Mouse (Mus musculus) heart, embryonic 15.5 days (tissue): Measurements from ENCODE around the gene Trim8. TPM values are rescaled to one million over a fixed set of nuclear protein-coding genes. Genes with fewer than 3 reads are reported as not detected.

Source experiments
- ATAC-seq: fragments of 200-750 bp; cut with Nextera tagmentation; replicated peaks from 2 replicates; pipeline ENCODE4 v1.8.0; 2017; ENCODE audit warnings: low read depth, moderate TSS enrichment; ENCODE audit not compliant: insufficient number of reproducible peaks, insufficient read depth, low FRiP score
- H3K27ac ChIP-seq: fragments of 300-500 bp; sonication (generic); 2 replicates; pipeline ENCODE4 v1.5.1; 2015; ENCODE audit warnings: mild to moderate bottlenecking, inconsistent platforms
- H3K27me3 ChIP-seq: fragments of 300-500 bp; sonication (generic); 2 replicates; pipeline ENCODE4 v1.6.1; 2015; ENCODE audit warnings: inconsistent platforms
- H3K36me3 ChIP-seq: fragments of 300-500 bp; sonication (generic); 2 replicates; pipeline ENCODE4 v1.6.1; 2015; ENCODE audit warnings: mild to moderate bottlenecking, inconsistent platforms
- H3K4me1 ChIP-seq: fragments of 300-500 bp; sonication (generic); replicated peaks from 2 replicates; pipeline ENCODE4 v1.6.1; 2015; ENCODE audit warnings: inconsistent platforms
- H3K4me2 ChIP-seq: fragments of 300-500 bp; sonication (generic); 2 replicates; pipeline ENCODE4 v1.6.1; 2015; ENCODE audit warnings: inconsistent platforms, mild to moderate bottlenecking, moderate library complexity
- H3K4me3 ChIP-seq: fragments of 300-500 bp; sonication (generic); 2 replicates; pipeline ENCODE4 v1.5.1; 2015; ENCODE audit warnings: mild to moderate bottlenecking, inconsistent platforms
- H3K9ac ChIP-seq: fragments of 300-500 bp; sonication (generic); 2 replicates; pipeline ENCODE4 v1.6.1; 2015; ENCODE audit warnings: mild to moderate bottlenecking, inconsistent platforms
- H3K9me3 ChIP-seq: fragments of 300-500 bp; sonication (generic); replicated peaks from 2 replicates; pipeline ENCODE4 v1.6.1; 2016; ENCODE audit warnings: inconsistent platforms
- WGBS: fragments of 180-500 bp; shearing (Covaris S2); methylation state at CpG from one replicate; pipeline ENCODE4 v1.1.7; 2015; ENCODE audit warnings: mixed read lengths; 5-methylcytosine and 5-hydroxymethylcytosine counted together
- polyA plus RNA-seq: library from polyadenylated mRNA; unstranded; fragments of >200 nt; fragmentation: Nextera tagmentation; extraction: Ambion mirVana; gene quantifications from 2 replicates; pipeline ENCODE4 v1.2.1, GENCODE M21; 2015

Trim8 gene
- 15.9 and 19.2 TPM in 2 replicates for polyA plus RNA-seq

DNA sequence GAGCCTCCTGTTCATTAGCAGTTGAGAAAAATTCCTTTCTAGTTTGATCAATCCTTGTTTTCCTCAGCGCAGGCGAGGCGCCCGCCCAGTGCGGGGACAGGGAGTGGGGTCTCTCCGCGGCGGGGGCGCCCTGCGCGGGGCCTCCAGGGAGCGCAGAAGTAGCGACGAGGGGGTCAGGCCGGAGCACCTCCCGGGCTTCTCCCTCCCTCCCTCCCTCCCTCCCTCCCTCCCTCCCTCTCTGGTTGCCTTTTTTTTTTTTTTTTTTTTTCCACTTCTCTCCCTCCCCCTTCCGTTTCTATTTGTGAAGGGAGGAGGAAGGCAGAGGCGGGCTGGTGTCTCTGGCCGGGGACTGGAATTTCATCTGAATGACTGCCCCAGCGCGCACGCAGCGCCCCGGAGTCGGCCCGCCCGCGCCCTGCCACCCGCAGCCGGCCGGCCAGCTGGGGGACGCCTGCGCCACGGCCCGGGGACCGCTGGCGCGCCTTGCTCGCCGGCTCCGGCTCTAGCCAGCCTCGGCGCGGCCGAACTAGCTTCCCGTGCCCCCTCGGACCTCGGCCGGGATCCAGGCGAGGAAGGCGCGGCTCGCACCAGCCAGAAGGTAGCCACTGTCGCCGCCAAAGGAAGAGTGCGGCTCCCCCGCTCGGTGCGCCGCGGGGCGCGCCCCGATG, at the start of gene Trim8:
Gene Trim8 (plus strand): TSS at position 302 of the 668 bp plus-strand sequence.
- H3K9me3 ChIP-seq: no peaks in the 10 kb centered on the region

DNA sequence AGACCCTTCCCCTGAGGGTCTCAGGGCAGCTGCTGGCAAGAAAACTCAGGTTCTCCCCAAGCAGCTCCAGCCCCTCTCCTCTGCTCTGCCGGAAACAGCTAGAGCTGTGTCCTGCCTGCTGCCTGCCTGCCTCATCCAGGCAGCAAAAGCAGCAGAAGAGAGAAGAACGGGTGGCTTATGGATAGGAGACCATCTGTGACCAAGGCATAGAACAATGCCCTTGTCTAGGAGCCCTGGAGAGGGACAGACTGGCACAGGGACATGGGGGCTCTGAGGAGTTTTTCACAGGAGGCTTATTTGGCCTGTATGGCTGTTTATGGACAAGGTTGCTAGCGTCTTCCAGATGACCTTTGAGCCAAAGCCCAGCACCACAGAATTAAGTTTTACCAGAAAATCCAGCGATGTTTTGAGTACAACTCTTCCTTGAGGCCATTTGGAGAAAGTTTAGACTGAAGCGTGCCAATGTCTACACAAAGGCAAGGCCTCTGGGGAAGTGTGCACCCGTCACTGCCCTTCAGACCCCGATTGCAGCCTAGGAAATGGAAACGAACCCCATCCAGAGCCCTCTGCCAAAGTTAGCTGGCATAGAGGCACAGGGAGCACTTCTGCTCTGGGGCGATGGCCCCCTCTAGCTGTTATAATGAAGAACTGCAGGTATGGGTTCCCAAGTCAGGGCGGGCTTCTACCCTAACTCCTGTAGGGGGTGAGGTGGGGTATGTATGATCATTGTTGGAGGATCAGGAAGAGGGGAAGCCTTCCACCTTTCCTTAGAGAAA, 49.3 kb upstream of the Trim8 start:
- Histone ChIP-seq H3K27ac (peak overlapping the region; percentile 90; the same call in 1 of the 2 replicates), H3K4me1 (peaks cover 72% of the 10 kb centered on the region), H3K4me2 (no peak overlapping the region), H3K4me3 (no peak overlapping the region), H3K27me3 (no peaks in the 10 kb centered on the region), H3K9ac (no peak overlapping the region), H3K9me3 (no peaks in the 10 kb centered on the region), H3K36me3 (0 out of 2 replicates have a peak, but pooled peaks cover 2% of the 10 kb centered on the region)
- 40% methylated on average over 10 of the region's 10 CpGs for WGBS
- no peak for ATAC-seq

More for the DNA sequence above, at the start of gene Trim8:
- Histone ChIP-seq H3K4me1 (peaks cover 28% of the 10 kb centered on the region), H3K4me3 (peak within 1 kb of the TSS; percentile 93), H3K27ac (peak within 1 kb of the TSS; percentile 100), H3K27me3 (no peaks in the 10 kb centered on the region), H3K9ac (peak within 1 kb of the TSS; percentile 98), H3K36me3 (peaks cover 6% of the 10 kb centered on the region; the same call in 1 of the 2 replicates), H3K4me2 (peak within 1 kb of the TSS; percentile 95)
- ATAC-seq: peak; percentile 48
- under 1% methylated on average over 63 of the region's 64 CpGs for WGBS

DNA sequence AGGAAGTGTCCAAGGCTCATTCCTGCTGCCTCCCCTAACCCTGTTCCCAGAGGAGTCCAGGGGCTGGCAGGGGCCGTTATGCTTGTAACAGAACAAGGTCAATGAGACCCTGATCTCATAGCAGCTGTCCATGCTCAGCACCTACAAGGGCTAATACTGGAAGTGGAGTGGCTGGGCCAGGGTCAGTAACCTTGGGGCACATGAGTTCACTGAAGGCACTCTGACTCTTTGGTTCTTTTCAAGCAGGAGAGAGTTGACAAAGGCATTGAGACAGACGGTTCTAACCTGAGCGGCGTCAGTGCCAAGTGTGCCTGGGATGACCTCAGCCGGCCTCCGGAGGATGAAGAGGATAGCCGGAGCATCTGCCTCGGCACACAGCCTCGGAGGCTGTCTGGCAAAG, 48.6 kb upstream of the Trim8 start:
- 82% methylated on average over 9 of the region's 9 CpGs for WGBS
- Histone ChIP-seq H3K4me1 (peaks cover 72% of the 10 kb centered on the region), H3K27ac (peak overlapping the region; percentile 90), H3K36me3 (0 out of 2 replicates have a peak, but pooled peaks cover 3% of the 10 kb centered on the region), H3K4me3 (no peak overlapping the region), H3K4me2 (no peak overlapping the region), H3K9ac (no peak overlapping the region), H3K27me3 (no peaks in the 10 kb centered on the region), H3K9me3 (no peaks in the 10 kb centered on the region)
- no peak for ATAC-seq

DNA sequence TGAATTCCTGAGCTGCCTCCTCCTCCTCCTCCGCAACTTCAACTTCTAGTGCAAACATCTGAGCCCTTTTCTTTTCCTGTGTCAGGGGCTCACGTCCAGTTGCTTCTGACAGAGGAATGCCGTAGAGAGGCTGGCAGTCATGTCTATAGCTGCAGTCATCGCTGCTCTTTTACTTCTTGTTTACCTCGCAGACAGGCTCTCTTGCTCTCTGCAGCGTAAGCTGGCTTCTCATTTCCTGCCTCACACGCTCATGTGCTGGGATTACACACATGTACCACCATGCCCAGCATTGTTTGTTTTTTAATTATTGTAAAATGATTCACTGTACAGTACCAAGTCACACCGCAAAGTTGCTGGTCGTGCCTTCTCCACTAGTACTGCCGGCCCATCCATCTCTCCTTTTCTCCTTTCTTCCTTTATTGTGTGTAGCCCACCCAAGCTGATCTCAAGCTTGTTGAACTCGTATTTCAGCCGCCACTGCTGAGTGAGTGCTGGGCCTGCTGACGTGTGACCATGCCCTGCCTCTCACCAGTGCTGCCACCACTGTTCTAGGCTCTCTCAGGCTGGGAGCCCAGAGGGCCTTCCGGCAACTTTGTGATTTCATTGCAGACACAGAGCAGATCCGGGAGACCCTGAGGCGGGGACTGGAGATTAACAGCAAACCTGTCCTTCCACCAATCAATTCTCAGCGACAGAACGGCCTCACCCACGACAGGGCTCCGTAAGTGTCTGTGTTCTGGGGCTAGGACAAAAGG, 47.2 kb upstream of the Trim8 start:
- no peaks in the 10 kb centered on the region for H3K27me3 ChIP-seq
- H3K4me2 ChIP-seq: peak overlapping the region; percentile 23
- 0 out of 2 replicates have a peak overlapping the region, but pooled peaks have one; percentile 9 for H3K9ac ChIP-seq
- H3K36me3 ChIP-seq: 0 out of 2 replicates have a peak, but pooled peaks cover 3% of the 10 kb centered on the region
- no peak overlapping the region for H3K4me3 ChIP-seq
- H3K4me1 ChIP-seq: peaks cover 76% of the 10 kb centered on the region
- WGBS: 28% methylated on average over 20 of the region's 20 CpGs
- H3K27ac ChIP-seq: peak overlapping the region; percentile 90
- peak; percentile 28 for ATAC-seq
- no peaks in the 10 kb centered on the region for H3K9me3 ChIP-seq

DNA sequence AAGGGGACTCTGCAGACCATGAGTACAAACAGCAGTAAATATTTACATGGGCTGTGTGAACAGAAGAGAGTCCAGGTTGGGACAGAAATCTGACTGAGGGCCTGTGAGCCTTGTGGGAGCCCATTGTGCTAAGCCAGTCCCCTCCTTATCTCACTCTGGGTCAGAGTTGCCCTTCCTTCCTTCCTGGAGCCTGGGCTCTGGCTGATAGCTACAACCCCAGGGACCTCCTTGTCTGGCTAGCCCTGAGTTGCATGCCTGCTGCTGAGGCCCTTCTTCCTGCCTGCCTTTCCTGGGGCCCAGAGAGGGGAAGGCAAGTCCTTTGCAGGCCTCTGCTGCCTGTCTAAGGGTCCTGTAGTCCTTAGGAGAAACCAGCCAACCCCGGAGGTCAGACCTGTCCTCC, 46.5 kb upstream of the Trim8 start:
- Histone ChIP-seq H3K27me3 (no peaks in the 10 kb centered on the region), H3K36me3 (0 out of 2 replicates have a peak, but pooled peaks cover 3% of the 10 kb centered on the region), H3K4me2 (peak overlapping the region; percentile 23), H3K4me1 (peaks cover 80% of the 10 kb centered on the region), H3K9ac (peak overlapping the region; percentile 9; the same call in 1 of the 2 replicates), H3K27ac (peak overlapping the region; percentile 90), H3K9me3 (no peaks in the 10 kb centered on the region), H3K4me3 (no peak overlapping the region)
- ATAC-seq: peak; percentile 68
- 9% methylated on average over 1 of the region's 1 CpGs for WGBS

DNA sequence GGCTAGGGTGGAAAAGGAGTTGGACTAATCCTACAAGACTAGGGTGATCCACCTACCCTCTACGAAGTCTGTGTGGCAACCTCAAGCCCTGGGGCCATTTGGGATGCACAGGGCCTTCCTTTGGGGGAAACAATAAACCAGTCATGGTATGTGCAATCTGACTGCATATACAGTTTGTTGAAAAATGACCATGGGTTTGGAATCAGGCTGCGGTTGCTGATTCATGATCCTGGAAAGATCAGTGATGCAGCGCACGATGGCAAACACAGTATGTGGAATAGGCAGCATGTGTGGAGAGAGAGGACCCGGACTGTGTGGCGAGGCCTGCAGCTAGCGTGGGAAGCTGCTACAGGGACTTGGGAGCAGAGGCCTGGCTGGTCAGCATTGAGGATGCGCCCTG, 45.9 kb upstream of the Trim8 start:
- H3K27me3 ChIP-seq: no peaks in the 10 kb centered on the region
- peak overlapping the region; percentile 24 for H3K9ac ChIP-seq
- peak overlapping the region; percentile 23 for H3K4me2 ChIP-seq
- H3K4me3 ChIP-seq: no peak overlapping the region
- H3K9me3 ChIP-seq: no peaks in the 10 kb centered on the region
- H3K36me3 ChIP-seq: 0 out of 2 replicates have a peak, but pooled peaks cover 3% of the 10 kb centered on the region
- no peak for ATAC-seq
- peaks cover 86% of the 10 kb centered on the region for H3K4me1 ChIP-seq
- peak overlapping the region; percentile 90 for H3K27ac ChIP-seq
- WGBS: 84% methylated on average over 8 of the region's 8 CpGs

DNA sequence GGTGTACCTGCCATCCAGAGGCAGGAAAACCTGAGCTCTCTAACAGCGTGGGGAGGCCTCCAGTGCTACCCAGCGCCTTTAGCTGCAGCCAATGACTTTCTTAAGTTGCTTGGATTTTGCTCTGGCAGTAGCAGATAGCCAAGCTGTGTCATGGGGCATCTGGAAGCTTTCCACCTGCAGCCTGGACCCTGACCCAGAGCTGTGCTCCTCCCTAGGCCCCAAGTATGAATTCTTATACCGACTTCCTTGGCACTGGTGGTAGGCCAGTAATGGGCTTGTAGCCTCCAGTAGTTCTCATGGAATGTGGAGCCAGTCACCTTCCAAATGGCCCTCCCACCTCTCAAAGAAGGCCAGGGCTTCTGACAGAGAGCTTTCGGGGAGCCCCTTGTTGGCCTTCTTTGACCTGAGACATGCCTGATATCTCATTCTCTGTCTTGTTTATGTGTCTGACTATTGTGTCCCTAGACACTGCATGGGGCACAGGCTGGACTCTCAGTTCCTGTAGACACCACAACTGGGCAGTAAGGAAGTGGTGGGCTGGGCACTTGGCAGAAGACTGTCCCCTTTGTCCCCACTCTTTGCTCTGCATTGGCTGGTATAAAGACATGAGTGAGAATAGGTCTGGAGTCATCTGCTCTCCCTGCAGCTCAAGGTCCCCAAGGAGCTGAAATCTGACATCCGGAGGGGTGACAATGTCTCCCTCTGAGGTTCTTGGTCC, 45.3 kb upstream of the Trim8 start:
- Histone ChIP-seq H3K4me1 (peaks cover 90% of the 10 kb centered on the region), H3K4me3 (no peak overlapping the region), H3K9me3 (no peaks in the 10 kb centered on the region), H3K27me3 (no peaks in the 10 kb centered on the region), H3K27ac (peak overlapping the region; percentile 90), H3K9ac (0 out of 2 replicates have a peak overlapping the region, but pooled peaks have one; percentile 24), H3K4me2 (no peak overlapping the region), H3K36me3 (0 out of 2 replicates have a peak, but pooled peaks cover 3% of the 10 kb centered on the region)
- no peak for ATAC-seq
- WGBS: 68% methylated on average over 5 of the region's 5 CpGs

DNA sequence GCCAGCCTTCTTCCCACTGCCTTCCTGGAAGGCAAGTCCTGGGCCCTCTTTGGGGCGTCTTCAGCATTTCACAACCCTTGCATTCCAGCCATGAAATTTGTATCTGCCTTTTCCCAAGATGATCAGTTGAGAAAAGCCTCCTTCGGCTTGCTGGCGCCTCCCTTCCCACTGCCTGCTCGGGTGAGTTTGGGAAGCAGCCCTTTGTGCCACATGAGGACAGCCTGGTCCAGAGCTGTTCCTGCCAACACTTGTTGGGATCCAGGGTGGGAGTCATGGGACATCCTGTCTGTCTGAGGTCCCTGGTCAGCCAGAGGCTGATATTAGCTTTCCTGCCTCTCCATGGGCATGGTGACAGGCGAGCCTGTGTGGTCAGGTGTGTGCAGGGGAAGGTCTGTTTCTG, 43.7 kb upstream of the Trim8 start:
- Histone ChIP-seq H3K36me3 (0 out of 2 replicates have a peak, but pooled peaks cover 3% of the 10 kb centered on the region), H3K9ac (no peak overlapping the region), H3K4me3 (no peak overlapping the region), H3K27ac (peak overlapping the region; percentile 21), H3K4me1 (peaks cover 79% of the 10 kb centered on the region), H3K4me2 (no peak overlapping the region), H3K27me3 (no peaks in the 10 kb centered on the region), H3K9me3 (no peaks in the 10 kb centered on the region)
- WGBS: 79% methylated on average over 5 of the region's 5 CpGs
- ATAC-seq: no peak

DNA sequence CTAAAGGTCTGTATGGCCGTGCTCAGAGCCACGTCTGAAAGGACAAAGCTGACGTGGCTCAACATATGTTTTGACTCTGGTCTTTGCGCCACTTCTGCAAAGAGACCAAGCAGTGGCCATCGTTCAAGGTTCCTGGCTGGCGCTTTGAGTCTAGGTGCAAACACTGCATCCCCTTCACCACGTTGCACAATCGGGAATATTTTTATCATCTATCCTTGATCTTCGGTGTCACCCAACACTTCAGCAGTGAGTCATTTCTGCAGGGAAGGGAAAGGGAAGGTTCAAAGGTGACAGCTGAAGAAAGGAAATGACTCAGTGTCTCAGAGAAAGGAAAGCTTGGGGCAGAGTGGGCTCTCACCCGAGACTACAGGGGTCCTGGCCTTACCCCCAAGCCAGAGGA, 42.2 kb upstream of the Trim8 start:
- no peak overlapping the region for H3K4me2 ChIP-seq
- peak overlapping the region; percentile 1; the same call in 1 of the 2 replicates for H3K9ac ChIP-seq
- ATAC-seq: no peak
- H3K4me1 ChIP-seq: peaks cover 66% of the 10 kb centered on the region
- H3K4me3 ChIP-seq: no peak overlapping the region
- 0 out of 2 replicates have a peak, but pooled peaks cover 8% of the 10 kb centered on the region for H3K36me3 ChIP-seq
- H3K27me3 ChIP-seq: no peaks in the 10 kb centered on the region
- no peaks in the 10 kb centered on the region for H3K9me3 ChIP-seq
- peak overlapping the region; percentile 80 for H3K27ac ChIP-seq
- WGBS: 44% methylated on average over 10 of the region's 10 CpGs

DNA sequence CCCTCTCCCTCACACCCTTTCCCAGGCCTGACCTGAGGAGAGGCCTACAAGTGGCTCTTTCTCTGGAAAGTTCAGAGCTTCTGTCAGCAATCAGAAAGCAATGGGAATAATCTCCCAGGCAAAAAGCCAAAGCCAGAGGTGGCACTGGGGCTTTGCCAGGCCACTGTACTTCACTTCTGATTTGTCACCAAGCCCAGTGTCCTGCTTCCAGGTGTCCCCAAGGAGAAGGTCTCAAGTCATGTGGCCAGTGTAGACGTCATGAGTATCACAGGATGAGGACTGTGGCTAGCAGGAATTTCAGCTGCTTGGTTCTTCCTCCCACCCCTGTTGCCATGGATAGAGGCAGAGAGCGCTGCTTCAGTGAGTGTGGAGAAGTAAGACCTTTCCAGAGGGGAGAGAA, 41.6 kb upstream of the Trim8 start:
- no peak overlapping the region for H3K4me3 ChIP-seq
- H3K36me3 ChIP-seq: 0 out of 2 replicates have a peak, but pooled peaks cover 8% of the 10 kb centered on the region
- peaks cover 59% of the 10 kb centered on the region for H3K4me1 ChIP-seq
- 40% methylated on average over 2 of the region's 2 CpGs for WGBS
- ATAC-seq: peak; percentile 56; the same call in 1 of the 2 replicates
- H3K9me3 ChIP-seq: no peaks in the 10 kb centered on the region
- peak overlapping the region; percentile 80 for H3K27ac ChIP-seq
- H3K27me3 ChIP-seq: no peaks in the 10 kb centered on the region
- H3K9ac ChIP-seq: no peak overlapping the region
- H3K4me2 ChIP-seq: no peak overlapping the region
